Mouse (Mus musculus) erythroblast, embryonic 14.5 days (primary cell): ENCODE data around the gene Ubxn6.

Experiments used
- GATA1 ChIP-seq: IDR thresholded peaks from 2 replicates; pipeline ENCODE4 v1.6.1; 2012; ENCODE audit warnings: low read length, inconsistent platforms, mixed read lengths
- TAL1 ChIP-seq: IDR thresholded peaks from 3 replicates; pipeline ENCODE4 v1.6.1; 2012; ENCODE audit warnings: low read length, inconsistent platforms, mixed read lengths

DNA sequence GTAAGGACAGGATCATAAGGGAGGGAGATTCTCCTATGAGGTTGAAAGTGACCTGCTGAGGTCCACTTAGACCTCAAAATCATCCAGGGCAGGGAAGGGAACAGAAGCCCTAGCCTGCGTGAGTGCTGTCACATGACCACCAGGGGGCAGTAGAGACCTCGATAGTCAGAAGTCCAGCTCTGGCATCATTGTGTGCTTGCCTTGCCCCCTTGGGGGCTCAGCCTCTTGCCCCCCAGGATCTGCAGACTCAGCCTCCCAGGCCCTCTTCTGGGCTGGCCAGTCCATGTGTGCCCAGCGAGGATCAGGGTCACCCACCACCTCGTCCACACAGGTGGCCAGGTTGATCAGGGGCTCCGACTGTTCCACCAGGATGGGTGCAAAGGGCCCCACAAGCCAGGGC is 37.0 kb upstream of the Ubxn6 start:
- TF ChIP-seq GATA1 = no peak
- no peak for TF ChIP-seq TAL1
